ENCODE assay signal across 22 mouse cellular contexts in the genomic region with DNA sequence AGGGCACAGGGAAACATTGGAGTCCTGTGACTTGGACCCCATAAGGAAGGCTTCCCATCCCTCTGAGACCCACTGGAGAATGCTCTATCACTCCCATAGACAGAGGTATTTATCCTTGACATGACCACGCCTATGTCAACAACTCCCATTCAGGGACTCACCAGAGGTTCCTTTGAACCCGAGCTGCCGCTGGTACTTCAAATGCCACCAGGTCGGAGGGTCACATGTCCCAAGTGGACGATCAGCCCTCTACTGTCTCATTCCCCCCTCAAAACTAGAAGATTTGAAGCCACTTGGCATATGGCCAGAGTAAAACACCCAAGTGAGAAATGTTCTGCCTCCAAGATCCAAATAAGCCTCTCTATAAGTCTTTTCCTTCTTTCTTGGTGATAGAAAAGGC. TPM values are rescaled to one million over a fixed set of nuclear protein-coding genes. Genes with fewer than 3 reads are reported as not detected.
A peak's percentile ranks its signal among the peaks of the same experiment; 100 is the strongest.
DNase-seq lines count a peak whose midpoint lies in the region; ATAC-seq lines count a peak whose summit lies in the region.
"Had no signal": no experiment of that assay in that cellular context is flagged by ENCODE, and none has a peak within 500 bp of the region (broad histone marks: within the 10 kb centered on the region; RNA-seq: fewer than 3 reads in every experiment).

No protein-coding gene starts in this region.

- WGBS in heart, embryonic 13.5 days, result 28% methylated on average over 5 of the region's 5 CpGs
- 25% methylated on average over 5 of the region's 5 CpGs for WGBS in heart, embryonic 10.5 days
- WGBS in lung, embryonic 15.5 days, result 21% methylated on average over 5 of the region's 5 CpGs

- intact Hi-C loops in heart, postnatal 36 days (cut with DNase I), result no loop called here

- H3K9me3 ChIP-seq in heart, embryonic 13.5 days, result no peaks in the 10 kb centered on the region
- H3K9me3 ChIP-seq in heart, embryonic 10.5 days, result no peaks in the 10 kb centered on the region
- no peaks in the 10 kb centered on the region for H3K9me3 ChIP-seq in lung, embryonic 15.5 days
- H3K9me3 ChIP-seq: embryonic facial prominence, embryonic 12.5 days; hindbrain, embryonic 13.5 days; limb, embryonic 12.5 days; midbrain, embryonic 12.5 days; neural tube, embryonic 15.5 days had no signal

- no peaks in the 10 kb centered on the region for H3K27me3 ChIP-seq in heart, embryonic 13.5 days (replicated peaks)
- H3K27me3 ChIP-seq in heart, embryonic 10.5 days (ENCODE audit: insufficient read depth, poor library complexity, severe bottlenecking), result no peaks in the 10 kb centered on the region
- no peaks in the 10 kb centered on the region for H3K27me3 ChIP-seq in lung, embryonic 15.5 days
- H3K27me3 ChIP-seq: embryonic facial prominence, embryonic 12.5 days; hindbrain, embryonic 13.5 days; limb, embryonic 12.5 days; midbrain, embryonic 12.5 days; neural tube, embryonic 15.5 days had no signal

- no peak overlapping the region for H3K4me3 ChIP-seq in heart, embryonic 13.5 days
- no peak overlapping the region for H3K4me3 ChIP-seq in heart, embryonic 10.5 days
- H3K4me3 ChIP-seq in lung, embryonic 15.5 days, result no peak overlapping the region
- H3K4me3 ChIP-seq: embryonic facial prominence, embryonic 12.5 days; hindbrain, embryonic 13.5 days; limb, embryonic 12.5 days; midbrain, embryonic 12.5 days; neural tube, embryonic 15.5 days had no signal

- H3K27ac ChIP-seq in heart, embryonic 13.5 days (replicated peaks), result no peak overlapping the region
- H3K27ac ChIP-seq in heart, embryonic 10.5 days, result no peak overlapping the region; the same call in 1 of the 2 replicates
- H3K27ac ChIP-seq in lung, embryonic 15.5 days, result 0 out of 2 replicates have a peak overlapping the region, but pooled peaks have one; percentile 8
- H3K27ac ChIP-seq: embryonic facial prominence, embryonic 12.5 days; hindbrain, embryonic 13.5 days; limb, embryonic 12.5 days; macrophage; midbrain, embryonic 12.5 days; neural tube, embryonic 15.5 days had no signal

- H3K9ac ChIP-seq in heart, embryonic 13.5 days, result peak overlapping the region; percentile 40; the same call in 1 of the 2 replicates
- no peak overlapping the region for H3K9ac ChIP-seq in lung, embryonic 15.5 days
- H3K9ac ChIP-seq: embryonic facial prominence, embryonic 12.5 days; hindbrain, embryonic 13.5 days; limb, embryonic 12.5 days; midbrain, embryonic 12.5 days; neural tube, embryonic 15.5 days had no signal

- H3K4me2 ChIP-seq in heart, embryonic 13.5 days, result no peak overlapping the region
- H3K4me2 ChIP-seq in lung, embryonic 15.5 days, result no peak overlapping the region
- H3K4me2 ChIP-seq: embryonic facial prominence, embryonic 12.5 days; hindbrain, embryonic 13.5 days; limb, embryonic 12.5 days; midbrain, embryonic 12.5 days; neural tube, embryonic 15.5 days had no signal

- peak; percentile 6 for DNase-seq in embryo, embryonic 10.5 days (ENCODE audit: low spot score)
- DNase-seq in embryo, embryonic 9.5 days (ENCODE audit: extremely low spot score), result no peak
- DNase-seq in heart, embryonic 10.5 days (ENCODE audit: low spot score), result no peak
- DNase-seq in lung, postnatal 14 days, result no peak
- DNase-seq in mesoderm, embryonic 11.5 days (ENCODE audit: low read depth, low spot score), result peak; percentile 9
- no peak for DNase-seq in heart, postnatal 36 days
- DNase-seq: adrenal gland, postnatal 36 days; cerebellum, adult 9-10 months; kidney, adult 11 months; kidney, postnatal 10 days; lung, adult 2 months; right cerebral cortex, adult 18-20 months; right cerebral cortex, postnatal 4 days; thymus, postnatal 14 days had no signal

- peaks cover 7% of the 10 kb centered on the region for H3K4me1 ChIP-seq in heart, embryonic 13.5 days
- peaks cover 8% of the 10 kb centered on the region; the same call in 1 of the 2 replicates for H3K4me1 ChIP-seq in heart, embryonic 10.5 days
- H3K4me1 ChIP-seq in lung, embryonic 15.5 days, result 0 out of 2 replicates have a peak, but pooled peaks cover 7% of the 10 kb centered on the region
- H3K4me1 ChIP-seq: neural tube, embryonic 15.5 days had no signal

- ATAC-seq in heart, embryonic 13.5 days (ENCODE audit: extremely low read depth, insufficient number of reproducible peaks, low FRiP score, low TSS enrichment), result no peak
- ATAC-seq in lung, embryonic 15.5 days (ENCODE audit: borderline replicate concordance, extremely low read depth, low FRiP score, low TSS enrichment), result no peak

- no peaks in the 10 kb centered on the region for H3K36me3 ChIP-seq in heart, embryonic 13.5 days
- no peaks in the 10 kb centered on the region for H3K36me3 ChIP-seq in heart, embryonic 10.5 days
- no peaks in the 10 kb centered on the region for H3K36me3 ChIP-seq in lung, embryonic 15.5 days
- H3K36me3 ChIP-seq: embryonic facial prominence, embryonic 12.5 days; hindbrain, embryonic 13.5 days; limb, embryonic 12.5 days; midbrain, embryonic 12.5 days; neural tube, embryonic 15.5 days had no signal

RNA-seq across cellular contexts. Expression of a gene that starts 42.8 kb away (rescaled TPM):
- 96.6 and 101 TPM in 2 replicates for polyA plus RNA-seq in heart, embryonic 13.5 days (2015; fragmentation: Nextera tagmentation; extraction: Ambion mirVana)
- polyA plus RNA-seq in heart, embryonic 10.5 days (2016; fragmentation: Nextera tagmentation; extraction: Ambion mirVana), result 139 and 148 TPM in 2 replicates
- 142 and 158 TPM in 2 replicates for polyA plus RNA-seq in lung, embryonic 15.5 days (2015; fragmentation: Nextera tagmentation; extraction: Ambion mirVana)
- total RNA-seq in heart, postnatal 36 days (2021), result 10 to 100 TPM; 65.7 to 69.5 TPM

RNA-seq across cellular contexts. Expression of a gene that starts 43.2 kb away (rescaled TPM):
- polyA plus RNA-seq in heart, embryonic 13.5 days (2015; fragmentation: Nextera tagmentation; extraction: Ambion mirVana), result 22.4 and 25.4 TPM in 2 replicates
- 24.0 and 28.8 TPM in 2 replicates for polyA plus RNA-seq in heart, embryonic 10.5 days (2016; fragmentation: Nextera tagmentation; extraction: Ambion mirVana)
- polyA plus RNA-seq in lung, embryonic 15.5 days (2015; fragmentation: Nextera tagmentation; extraction: Ambion mirVana), result 23.6 and 24.5 TPM in 2 replicates
- total RNA-seq in heart, postnatal 36 days (2021), result 10 to 100 TPM; 41.8 to 44.2 TPM

Comparison
In these comparisons a context has a peak if more than half of its experiments do, and no peak if none do; other contexts are left out.
1. DNase-seq: peak in embryo, embryonic 10.5 days (single experiment) and mesoderm, embryonic 11.5 days (single experiment); none in embryo, embryonic 9.5 days (single experiment), heart, embryonic 10.5 days (single experiment), lung, postnatal 14 days (single experiment) and heart, postnatal 36 days (0 of 2).